Mouse (Mus musculus): ENCODE measurements at regions not wholly inside any gene's neighbourhood (a gene's known extent, or its start where the extent isn't known, plus 50 kb on each side); places are given as distances from the start of the nearest gene placed in this dataset.

DNA sequence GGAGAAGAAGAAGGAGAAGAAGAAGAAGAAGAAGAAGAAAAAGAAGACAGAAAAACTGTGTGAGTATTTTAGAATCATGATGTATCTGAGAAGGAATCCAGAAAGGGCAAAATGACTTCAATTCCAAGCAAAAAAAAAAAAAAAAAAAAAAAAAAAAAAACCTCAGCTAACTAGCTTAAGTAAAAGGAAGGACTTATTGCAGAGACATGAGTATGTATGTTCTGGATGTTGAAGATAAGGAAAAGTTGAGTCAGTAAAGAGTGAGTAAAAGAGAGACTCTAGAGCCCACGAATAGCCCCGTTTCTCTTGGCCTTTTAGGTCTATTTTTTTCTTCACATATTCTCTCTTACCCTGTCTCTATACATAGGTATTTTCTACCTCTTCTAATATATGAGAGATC is 175.1 kb downstream of the Ndfip2 start:
- TF ChIP-seq EP300 (IDR thresholded peaks at IDR 0.05; ENCODE audit: insufficient read depth, low read depth, low read length) (no peak), CTCF (IDR thresholded peaks at IDR 0.05; ENCODE audit: low read depth, low read length) (no peak), POLR2A (IDR thresholded peaks at IDR 0.05; ENCODE audit: insufficient read depth, low read length) (no peak)
- no peaks in the 10 kb centered on the region for H3K36me3 ChIP-seq (ENCODE audit: control insufficient read depth, insufficient read depth, low read length, poor library complexity, severe bottlenecking)
- no peak overlapping the region for H3K9ac ChIP-seq (ENCODE audit: low read depth, poor library complexity, severe bottlenecking)

DNA sequence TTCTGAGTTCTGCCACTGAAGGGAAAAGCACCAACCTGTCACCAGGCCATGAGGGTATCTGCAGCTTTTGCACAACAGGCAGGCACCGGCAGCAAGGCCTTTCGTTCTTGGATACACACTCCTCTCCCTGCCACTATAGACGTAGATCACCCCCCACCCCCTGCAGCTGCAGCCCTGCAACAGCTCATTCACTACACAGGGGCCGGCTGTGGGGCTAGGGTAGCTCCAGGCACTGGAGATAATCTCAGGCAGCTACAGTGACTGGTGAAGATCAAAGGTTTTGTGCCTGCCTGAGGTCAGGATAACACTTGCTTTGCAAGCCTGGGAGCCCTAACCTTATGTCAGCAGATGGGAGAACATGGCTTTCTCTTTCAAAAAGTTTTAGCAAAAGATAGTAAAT is 174.3 kb downstream of the Ndfip2 start:
- peaks cover 4% of the 10 kb centered on the region; the same call in 1 of the 2 replicates for H3K9me3 ChIP-seq (replicated peaks; ENCODE audit: control insufficient read depth, insufficient read depth, low read length, poor library complexity, severe bottlenecking)
- H3K36me3 ChIP-seq (ENCODE audit: control insufficient read depth, insufficient read depth, low read length, poor library complexity, severe bottlenecking), result no peaks in the 10 kb centered on the region
- no peaks in the 10 kb centered on the region for H3K4me1 ChIP-seq (ENCODE audit: control insufficient read depth, insufficient read depth, low read length)
- H3K27me3 ChIP-seq (ENCODE audit: control insufficient read depth, insufficient read depth, low read length, poor library complexity, severe bottlenecking), result no peaks in the 10 kb centered on the region
- no peak overlapping the region for H3K9ac ChIP-seq (ENCODE audit: low read depth, poor library complexity, severe bottlenecking)
- no peak for TF ChIP-seq CTCF (IDR thresholded peaks at IDR 0.05; ENCODE audit: low read depth, low read length)
- TF ChIP-seq POLR2A (IDR thresholded peaks at IDR 0.05; ENCODE audit: insufficient read depth, low read length), result no peak
- no peak for TF ChIP-seq EP300 (IDR thresholded peaks at IDR 0.05; ENCODE audit: insufficient read depth, low read depth, low read length)
- no peak overlapping the region for H3K4me3 ChIP-seq (ENCODE audit: low read depth, low read length)
- H3K27ac ChIP-seq (ENCODE audit: insufficient read depth, low read length), result no peak overlapping the region

More for the DNA sequence above, 175.1 kb downstream of the Ndfip2 start:
- Histone ChIP-seq H3K4me1 (ENCODE audit: control insufficient read depth, insufficient read depth, low read length) (no peaks in the 10 kb centered on the region), H3K9me3 (replicated peaks; ENCODE audit: control insufficient read depth, insufficient read depth, low read length, poor library complexity, severe bottlenecking) (peaks cover 4% of the 10 kb centered on the region; the same call in 1 of the 2 replicates), H3K4me3 (ENCODE audit: low read depth, low read length) (no peak overlapping the region), H3K27me3 (ENCODE audit: control insufficient read depth, insufficient read depth, low read length, poor library complexity, severe bottlenecking) (no peaks in the 10 kb centered on the region), H3K27ac (ENCODE audit: insufficient read depth, low read length) (no peak overlapping the region)

- TF ChIP-seq EP300 (IDR thresholded peaks at IDR 0.05; ENCODE audit: insufficient read depth, low read depth, low read length) (no peak), POLR2A (IDR thresholded peaks at IDR 0.05; ENCODE audit: insufficient read depth, low read length) (no peak), CTCF (IDR thresholded peaks at IDR 0.05; ENCODE audit: low read depth, low read length) (no peak)
- H3K9me3 ChIP-seq (replicated peaks; ENCODE audit: control insufficient read depth, insufficient read depth, low read length, poor library complexity, severe bottlenecking), result peaks cover 4% of the 10 kb centered on the region; the same call in 1 of the 2 replicates
These were observed 173.2 kb downstream of the Ndfip2 start for GRCm38 (mm10) chr14:105431584-105431983.

GRCm38 (mm10) chr14:105429664-105430257 is 171.4 kb downstream of the Ndfip2 start:
- no peaks in the 10 kb centered on the region for H3K4me1 ChIP-seq (ENCODE audit: control insufficient read depth, insufficient read depth, low read length)
- no peak overlapping the region for H3K4me3 ChIP-seq (ENCODE audit: low read depth, low read length)
- no peak overlapping the region for H3K9ac ChIP-seq (ENCODE audit: low read depth, poor library complexity, severe bottlenecking)
- H3K9me3 ChIP-seq (replicated peaks; ENCODE audit: control insufficient read depth, insufficient read depth, low read length, poor library complexity, severe bottlenecking), result no peaks in the 10 kb centered on the region
- TF ChIP-seq EP300 (IDR thresholded peaks at IDR 0.05; ENCODE audit: insufficient read depth, low read depth, low read length) (no peak), CTCF (IDR thresholded peaks at IDR 0.05; ENCODE audit: low read depth, low read length) (no peak), POLR2A (IDR thresholded peaks at IDR 0.05; ENCODE audit: insufficient read depth, low read length) (no peak)
- H3K36me3 ChIP-seq (ENCODE audit: control insufficient read depth, insufficient read depth, low read length, poor library complexity, severe bottlenecking), result no peaks in the 10 kb centered on the region
- H3K27ac ChIP-seq (ENCODE audit: insufficient read depth, low read length), result no peak overlapping the region
- no peaks in the 10 kb centered on the region for H3K27me3 ChIP-seq (ENCODE audit: control insufficient read depth, insufficient read depth, low read length, poor library complexity, severe bottlenecking)

More at GRCm38 (mm10) chr14:105431584-105431983, 173.2 kb downstream of the Ndfip2 start:
- Histone ChIP-seq H3K4me1 (ENCODE audit: control insufficient read depth, insufficient read depth, low read length) (no peaks in the 10 kb centered on the region), H3K36me3 (ENCODE audit: control insufficient read depth, insufficient read depth, low read length, poor library complexity, severe bottlenecking) (no peaks in the 10 kb centered on the region), H3K27ac (ENCODE audit: insufficient read depth, low read length) (no peak overlapping the region), H3K4me3 (ENCODE audit: low read depth, low read length) (no peak overlapping the region), H3K27me3 (ENCODE audit: control insufficient read depth, insufficient read depth, low read length, poor library complexity, severe bottlenecking) (no peaks in the 10 kb centered on the region), H3K9ac (ENCODE audit: low read depth, poor library complexity, severe bottlenecking) (no peak overlapping the region)

GRCm38 (mm10) chr14:105427474-105427901 is 169.1 kb downstream of the Ndfip2 start:
- H3K27ac ChIP-seq (ENCODE audit: insufficient read depth, low read length), result no peak overlapping the region
- no peaks in the 10 kb centered on the region for H3K36me3 ChIP-seq (ENCODE audit: control insufficient read depth, insufficient read depth, low read length, poor library complexity, severe bottlenecking)
- H3K4me1 ChIP-seq (ENCODE audit: control insufficient read depth, insufficient read depth, low read length), result no peaks in the 10 kb centered on the region
- H3K4me3 ChIP-seq (ENCODE audit: low read depth, low read length), result no peak overlapping the region
- H3K9ac ChIP-seq (ENCODE audit: low read depth, poor library complexity, severe bottlenecking), result no peak overlapping the region
- H3K9me3 ChIP-seq (replicated peaks; ENCODE audit: control insufficient read depth, insufficient read depth, low read length, poor library complexity, severe bottlenecking), result no peaks in the 10 kb centered on the region
- no peak for TF ChIP-seq POLR2A (IDR thresholded peaks at IDR 0.05; ENCODE audit: insufficient read depth, low read length)
- TF ChIP-seq EP300 (IDR thresholded peaks at IDR 0.05; ENCODE audit: insufficient read depth, low read depth, low read length), result peak; percentile 90
- peak; percentile 38 for TF ChIP-seq CTCF (IDR thresholded peaks at IDR 0.05; ENCODE audit: low read depth, low read length)
- H3K27me3 ChIP-seq (ENCODE audit: control insufficient read depth, insufficient read depth, low read length, poor library complexity, severe bottlenecking), result no peaks in the 10 kb centered on the region

- Histone ChIP-seq H3K27ac (ENCODE audit: insufficient read depth, low read length) (no peak overlapping the region), H3K9ac (ENCODE audit: low read depth, poor library complexity, severe bottlenecking) (no peak overlapping the region), H3K4me3 (ENCODE audit: low read depth, low read length) (no peak overlapping the region), H3K4me1 (ENCODE audit: control insufficient read depth, insufficient read depth, low read length) (no peaks in the 10 kb centered on the region), H3K9me3 (replicated peaks; ENCODE audit: control insufficient read depth, insufficient read depth, low read length, poor library complexity, severe bottlenecking) (no peaks in the 10 kb centered on the region), H3K36me3 (ENCODE audit: control insufficient read depth, insufficient read depth, low read length, poor library complexity, severe bottlenecking) (no peaks in the 10 kb centered on the region), H3K27me3 (ENCODE audit: control insufficient read depth, insufficient read depth, low read length, poor library complexity, severe bottlenecking) (no peaks in the 10 kb centered on the region)
- TF ChIP-seq CTCF (IDR thresholded peaks at IDR 0.05; ENCODE audit: low read depth, low read length) (no peak), POLR2A (IDR thresholded peaks at IDR 0.05; ENCODE audit: insufficient read depth, low read length) (no peak), EP300 (IDR thresholded peaks at IDR 0.05; ENCODE audit: insufficient read depth, low read depth, low read length) (no peak)
These were observed 168.4 kb downstream of the Ndfip2 start for GRCm38 (mm10) chr14:105426597-105427334.
